Mouse (Mus musculus) fibroblast of lung, adult 2 months (primary cell): ENCODE data around the gene Cdk17.

Experiments used
- DNase-seq: peaks from one replicate; pipeline ENCODE4 v3.0.0-alpha.2; 2011; ENCODE audit warnings: low read depth

Gene Cdk17

GRCm38 (mm10) chr10:93231490-93231889 is 70.8 kb downstream of the Cdk17 start:
- no peak for DNase-seq

DNA sequence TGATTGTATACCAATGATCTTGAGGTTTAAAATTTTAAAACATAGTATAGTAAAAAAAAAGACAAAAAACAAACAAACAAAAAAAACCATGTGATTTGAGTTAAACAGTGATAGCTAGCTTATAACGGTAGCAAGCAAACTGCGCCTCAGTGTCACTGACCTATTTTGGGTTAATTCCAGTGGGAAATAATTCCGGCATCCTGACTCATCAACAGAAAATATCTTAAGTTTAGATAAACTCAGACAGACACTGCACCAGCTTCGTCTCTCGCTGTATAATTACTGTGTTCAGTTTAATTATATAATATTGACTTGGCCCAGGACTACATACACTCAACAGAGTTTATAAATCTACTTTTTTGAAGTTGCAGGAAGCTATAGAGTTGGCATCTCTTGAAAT is 71.2 kb downstream of the Cdk17 start:
- DNase-seq, result no peak

GRCm38 (mm10) chr10:93233665-93234194 is 73.1 kb downstream of the Cdk17 start:
- no peak for DNase-seq

GRCm38 (mm10) chr10:93234692-93235091 is 74.0 kb downstream of the Cdk17 start:
- no peak for DNase-seq

GRCm38 (mm10) chr10:93239201-93239806 is 78.6 kb downstream of the Cdk17 start:
- DNase-seq, result no peak

- no peak for DNase-seq
These were observed 81.5 kb downstream of the Cdk17 start for GRCm38 (mm10) chr10:93242208-93242607.

- no peak for DNase-seq
These were observed 82.2 kb downstream of the Cdk17 start for GRCm38 (mm10) chr10:93242861-93243260.

- DNase-seq, result no peak
These were observed 83.6 kb downstream of the Cdk17 start for GRCm38 (mm10) chr10:93244209-93244705.

DNA sequence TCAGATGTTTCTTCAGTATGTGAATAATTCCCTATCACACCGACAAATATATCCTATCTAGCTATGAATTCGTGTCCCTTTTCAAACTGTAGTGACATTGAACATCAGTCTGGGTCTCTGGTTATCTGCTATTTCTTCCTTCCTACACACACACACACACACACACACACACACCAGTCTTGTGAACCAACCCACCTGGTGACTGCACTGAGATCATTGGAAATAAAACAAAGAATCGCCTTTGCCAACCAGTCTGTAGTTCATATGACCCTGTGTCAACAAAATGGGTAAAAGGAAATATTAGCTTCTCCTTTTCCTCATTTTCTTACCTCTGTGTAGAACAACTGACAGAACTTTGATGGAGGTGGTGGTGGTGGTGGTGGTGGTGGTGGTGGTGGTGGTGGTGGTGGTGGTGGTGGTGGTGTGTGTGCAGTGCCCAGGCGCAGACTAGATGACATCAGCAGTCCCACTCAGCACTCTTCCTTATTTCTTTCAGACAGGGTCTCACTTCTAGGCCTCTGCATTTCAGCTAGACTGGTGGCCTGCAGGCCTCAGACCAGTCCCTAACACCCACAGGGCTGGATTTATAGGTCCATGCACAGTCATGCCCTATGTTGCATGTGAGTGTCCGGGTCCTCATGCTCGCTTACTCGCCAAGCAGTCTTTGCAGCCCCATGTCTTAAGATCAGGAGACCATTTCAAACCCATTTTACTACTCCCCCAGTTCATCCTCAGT is 85.7 kb downstream of the Cdk17 start:
- DNase-seq, result no peak

DNA sequence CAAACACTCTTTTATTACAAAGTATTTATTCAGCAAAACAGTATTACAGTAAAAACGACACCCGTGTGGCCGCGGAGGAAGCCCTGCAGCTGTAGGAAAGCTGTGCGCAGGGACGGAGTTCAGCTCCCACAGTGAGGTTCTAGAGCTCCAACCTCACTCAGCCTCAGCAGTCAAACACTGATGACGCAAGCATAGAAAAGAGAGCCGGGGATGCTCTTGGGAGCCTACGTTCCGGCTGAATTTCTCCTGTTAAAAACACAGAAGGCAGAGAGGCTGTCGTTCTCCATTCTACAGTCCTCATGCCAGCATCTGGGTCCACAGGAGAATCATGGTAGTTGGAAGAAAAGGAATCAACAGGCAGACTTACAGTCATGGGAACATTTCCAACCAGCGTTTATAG is 86.7 kb downstream of the Cdk17 start:
- DNase-seq, result no peak

GRCm38 (mm10) chr10:93247902-93248301 is 87.2 kb downstream of the Cdk17 start:
- DNase-seq, result no peak

- no peak for DNase-seq
These were observed 87.7 kb downstream of the Cdk17 start for GRCm38 (mm10) chr10:93248416-93248815.

DNA sequence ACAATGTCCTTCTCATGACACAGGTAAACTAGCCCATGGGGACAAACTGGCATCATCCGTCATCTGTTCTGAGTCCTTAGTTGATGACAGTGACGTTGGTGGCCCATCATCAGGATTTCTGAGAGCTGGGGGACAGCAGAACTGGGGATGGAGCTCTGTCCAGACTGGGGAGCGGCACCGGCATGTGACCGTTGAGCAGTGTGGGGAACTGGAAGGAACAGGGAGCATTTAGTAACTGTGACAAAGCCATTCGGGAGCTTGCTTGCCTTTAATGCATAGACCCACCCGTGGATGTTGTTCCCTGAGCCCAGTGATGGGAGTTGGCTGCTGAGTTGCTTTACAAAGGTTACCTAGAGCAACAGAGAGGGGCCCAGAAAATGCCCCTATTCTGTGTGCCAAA is 89.2 kb downstream of the Cdk17 start:
- DNase-seq, result no peak

DNA sequence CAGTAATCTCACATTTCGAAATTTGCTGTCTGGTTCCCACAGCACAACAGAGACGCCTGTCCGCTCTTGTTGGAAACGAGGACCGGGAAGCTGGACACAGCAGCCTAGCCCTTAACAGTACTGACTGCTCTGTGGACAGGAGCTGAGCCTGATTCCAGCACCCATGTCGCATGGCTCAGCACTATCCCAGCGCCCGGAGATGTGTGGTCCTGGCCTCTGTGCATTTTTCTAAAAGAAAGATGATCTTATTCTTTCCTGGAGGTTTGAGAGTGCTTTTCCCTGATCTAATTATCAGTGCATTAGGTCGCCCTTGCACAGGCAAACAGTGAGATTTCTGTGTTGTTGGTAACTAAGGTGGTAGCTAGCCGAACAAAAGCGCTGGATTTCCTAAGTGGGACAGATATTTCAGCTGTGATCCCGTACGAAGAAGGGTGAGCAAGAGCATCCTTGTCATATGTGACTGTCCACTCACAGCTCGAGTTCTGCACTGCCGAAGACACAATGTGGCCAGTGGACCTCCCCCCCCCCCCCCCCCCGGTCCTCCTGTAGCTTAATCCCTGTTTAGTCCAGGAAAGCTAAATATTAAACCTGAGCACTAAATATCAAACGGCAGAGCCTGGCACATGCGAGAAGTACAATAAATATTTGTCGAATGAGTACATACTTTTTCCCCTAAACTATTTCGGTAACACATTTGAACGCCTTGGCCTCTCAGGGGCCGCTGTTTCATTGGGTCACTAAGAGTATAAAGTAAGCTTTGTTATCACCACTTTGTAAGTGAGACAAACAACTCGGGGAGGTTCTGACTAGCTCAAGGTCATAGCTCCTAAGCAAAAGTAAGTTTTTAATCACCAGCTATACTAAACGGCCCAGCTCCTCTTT is 90.0 kb downstream of the Cdk17 start:
- no peak for DNase-seq

DNA sequence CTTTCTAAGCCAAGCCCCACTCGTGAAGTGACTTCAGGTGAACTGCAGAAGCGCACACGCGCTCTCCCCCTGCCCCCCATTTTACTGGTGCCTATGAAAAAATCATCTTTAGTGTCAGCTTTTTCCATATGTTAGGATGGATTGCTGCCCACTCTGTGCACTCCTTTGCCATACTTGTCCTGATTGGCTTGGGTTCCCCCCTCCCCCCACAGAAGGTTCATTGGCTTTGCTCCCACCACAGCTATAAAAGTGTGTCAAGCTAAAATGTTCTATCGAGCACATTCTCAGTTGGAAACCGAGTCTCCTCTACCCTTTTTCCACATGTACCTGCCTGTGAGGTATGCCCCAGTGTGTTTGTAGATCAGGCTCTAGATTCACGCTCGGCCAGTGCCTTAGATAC is 90.8 kb downstream of the Cdk17 start:
- no peak for DNase-seq

DNA sequence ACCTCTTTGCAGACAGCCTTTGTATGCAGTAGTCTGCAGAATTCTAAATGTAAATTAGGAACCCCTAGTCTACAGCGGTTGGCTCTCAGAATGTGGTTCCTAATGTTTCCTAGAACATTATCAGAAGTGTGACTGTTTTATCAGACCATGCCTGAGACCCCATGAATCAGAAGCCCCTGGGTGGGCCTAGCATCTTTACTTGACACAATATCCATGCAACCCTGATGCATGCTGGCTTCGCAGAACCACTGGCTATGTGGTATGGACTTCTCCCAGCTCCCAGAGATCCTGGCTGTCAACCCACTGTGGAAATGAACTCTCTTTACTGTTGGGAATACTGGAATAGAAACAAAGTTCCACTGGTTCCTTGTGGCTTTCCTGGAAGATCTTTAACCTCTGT is 92.0 kb downstream of the Cdk17 start:
- no peak for DNase-seq

- no peak for DNase-seq
These were observed 92.5 kb downstream of the Cdk17 start for GRCm38 (mm10) chr10:93253156-93253555.

GRCm38 (mm10) chr10:93255294-93255693 is 94.6 kb downstream of the Cdk17 start:
- peak; percentile 93 for DNase-seq

DNA sequence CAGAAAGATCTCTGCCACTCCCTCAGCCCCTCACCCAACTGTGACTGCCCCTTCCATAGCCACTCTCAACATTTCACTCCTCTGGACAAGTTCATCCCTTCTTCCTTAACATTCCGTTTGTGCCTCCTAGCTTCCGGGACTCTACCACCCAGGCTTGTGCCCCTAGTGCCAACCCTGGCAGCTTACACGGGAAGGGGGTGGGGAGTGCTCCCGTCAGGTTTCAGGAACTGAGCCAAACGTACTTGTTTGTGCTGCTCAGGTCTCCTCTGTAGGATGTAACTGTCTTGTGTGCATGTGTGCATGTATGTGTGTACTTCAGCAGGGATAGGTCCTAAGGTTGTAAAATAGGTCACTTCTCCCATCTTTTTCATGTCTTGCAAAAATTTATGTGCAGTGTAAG is 99.2 kb downstream of the Cdk17 start:
- DNase-seq, result no peak

DNA sequence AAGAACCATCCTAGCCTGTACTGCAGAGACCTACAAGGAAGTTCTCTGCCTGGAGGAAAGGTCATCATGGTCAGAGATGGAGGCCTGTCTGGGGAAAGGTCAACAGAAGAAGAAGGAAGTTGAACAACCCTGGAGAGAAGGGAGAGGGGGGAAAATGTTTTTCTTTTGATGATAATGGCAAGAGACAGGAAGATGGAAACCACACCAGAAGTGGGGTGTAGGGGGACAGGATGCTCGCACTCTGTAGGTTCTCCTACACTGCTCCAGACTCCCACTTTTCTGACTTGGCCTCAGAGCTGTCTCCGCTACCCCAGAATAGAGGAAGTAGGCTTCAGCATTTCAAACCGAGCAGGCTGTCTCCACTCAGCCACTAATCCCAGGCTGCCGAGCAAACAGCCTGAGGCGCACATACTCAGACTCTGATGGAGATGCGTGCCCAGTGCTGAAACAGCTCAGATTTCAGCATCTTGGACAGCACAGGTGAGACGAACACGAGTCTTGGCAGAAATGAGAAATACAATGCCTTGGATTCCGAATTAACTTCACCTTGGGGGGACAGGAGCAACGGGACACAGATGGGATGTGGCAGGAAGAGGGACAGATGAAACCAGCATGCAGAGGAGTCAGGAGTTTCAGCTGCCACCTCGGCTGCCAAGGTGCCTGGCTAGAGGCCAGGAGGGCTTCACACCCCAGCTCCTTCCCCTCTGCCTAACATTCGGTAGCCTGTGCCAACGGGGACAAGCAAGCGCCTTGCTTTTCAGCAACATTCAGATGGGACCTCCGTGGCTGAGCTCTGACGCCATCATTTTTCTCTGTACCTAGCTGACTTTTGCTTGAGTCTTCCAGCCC is 100.7 kb downstream of the Cdk17 start:
- DNase-seq, result no peak

- DNase-seq, result no peak
These were observed 101.4 kb downstream of the Cdk17 start for GRCm38 (mm10) chr10:93261981-93262499.
